Mouse (Mus musculus): Measurements from ENCODE around the gene Sf1. TPM values are rescaled to one million over a fixed set of nuclear protein-coding genes. Genes with fewer than 3 reads are reported as not detected.
A peak's percentile ranks its signal among the peaks of the same experiment; 100 is the strongest.

Sf1 gene
- polyA plus RNA-seq, 1 experiment from 2014 or later: 42.3 TPM

DNA sequence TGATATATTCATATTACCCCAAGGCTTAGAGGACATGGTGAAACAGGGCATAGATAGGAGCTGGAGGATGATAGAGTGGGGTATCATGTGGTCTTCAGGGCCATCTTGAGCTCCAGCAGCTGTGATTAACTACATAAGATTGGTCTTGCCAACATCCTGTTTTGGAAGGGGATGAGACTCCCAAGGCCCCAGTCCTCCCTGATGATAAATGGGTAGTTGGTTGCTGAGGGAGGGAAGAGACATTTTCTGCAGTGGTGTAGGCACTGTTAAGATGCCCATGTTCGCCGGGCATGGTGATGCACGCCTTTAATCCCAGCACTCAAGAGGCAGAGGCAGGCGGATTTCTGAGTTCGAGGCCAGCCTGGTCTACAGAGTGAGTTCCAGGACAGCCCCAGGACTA, 17.7 kb downstream of the Sf1 start:
- H3K4me1 ChIP-seq (replicated peaks; ENCODE audit: control insufficient read depth, insufficient read depth): no peaks in the 10 kb centered on the region; the same call in 1 of the 2 replicates
- no peak overlapping the region for H3K27ac ChIP-seq (replicated peaks)
- H3K4me3 ChIP-seq (ENCODE audit: low read depth, low read length): no peak overlapping the region
- WGBS: 94% methylated on average over 5 of the region's 5 CpGs
- no peaks in the 10 kb centered on the region for H3K9me3 ChIP-seq (ENCODE audit: control insufficient read depth, low read length)
- H3K9ac ChIP-seq (ENCODE audit: low read length): no peak overlapping the region
- no peaks in the 10 kb centered on the region for H3K27me3 ChIP-seq (ENCODE audit: control insufficient read depth, insufficient read depth, low read length)
- H3K36me3 ChIP-seq (ENCODE audit: control insufficient read depth, insufficient read depth, low read length): peaks cover 16% of the 10 kb centered on the region
- TF ChIP-seq CTCF (IDR thresholded peaks at IDR 0.05; ENCODE audit: low read depth) (no peak), EP300 (optimal IDR thresholded peaks at IDR 0.05) (no peak)
- H3K4me2 ChIP-seq (replicated peaks; ENCODE audit: low read depth): no peak overlapping the region
- ATAC-seq (ENCODE audit: low FRiP score, low TSS enrichment): no peak
- no peak for DNase-seq (ENCODE audit: low spot score)

DNA sequence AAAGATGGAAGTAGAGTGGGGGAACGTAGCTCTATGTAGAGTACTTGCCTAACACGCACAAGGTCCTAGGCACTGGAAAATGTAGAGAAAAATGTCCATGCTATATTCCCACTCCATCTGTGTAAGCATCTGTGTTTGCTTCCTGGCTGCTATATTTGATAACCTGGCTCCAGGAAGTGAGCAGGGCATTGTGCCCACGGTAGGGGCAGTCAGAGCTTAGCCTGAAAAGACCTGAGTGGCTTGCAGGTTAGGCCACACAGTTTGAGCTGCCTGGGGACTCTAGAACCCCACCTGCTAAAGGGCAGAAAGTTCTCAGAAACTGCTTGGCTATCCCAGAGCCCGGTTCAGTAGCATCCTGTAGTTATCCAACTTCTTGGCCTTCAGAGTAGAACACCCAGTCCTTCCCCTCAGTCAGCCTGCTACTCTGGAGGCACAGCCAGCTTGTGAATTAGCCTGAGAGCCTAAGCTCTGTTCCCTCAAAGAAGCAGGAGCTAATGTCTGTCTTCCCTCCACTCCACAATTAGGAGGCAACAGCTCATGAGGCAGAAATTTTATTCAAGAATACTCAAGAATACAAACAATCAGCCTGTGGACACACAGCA, 18.9 kb downstream of the Sf1 start:
- ATAC-seq (ENCODE audit: low FRiP score, low TSS enrichment) (no peak), DNase-seq (ENCODE audit: low spot score) (no peak)
- no peak overlapping the region for H3K4me2 ChIP-seq (replicated peaks; ENCODE audit: low read depth)
- H3K4me3 ChIP-seq (ENCODE audit: low read depth, low read length): no peak overlapping the region
- no peak overlapping the region for H3K27ac ChIP-seq (replicated peaks)
- WGBS: 63% methylated on average over 4 of the region's 4 CpGs
- H3K9ac ChIP-seq (ENCODE audit: low read length): no peak overlapping the region
- no peak for TF ChIP-seq EP300 (optimal IDR thresholded peaks at IDR 0.05)
- TF ChIP-seq CTCF (IDR thresholded peaks at IDR 0.05; ENCODE audit: low read depth): no peak
- H3K9me3 ChIP-seq (ENCODE audit: control insufficient read depth, low read length): no peaks in the 10 kb centered on the region
- H3K4me1 ChIP-seq (replicated peaks; ENCODE audit: control insufficient read depth, insufficient read depth): no peaks in the 10 kb centered on the region; the same call in 1 of the 2 replicates
- no peaks in the 10 kb centered on the region for H3K27me3 ChIP-seq (ENCODE audit: control insufficient read depth, insufficient read depth, low read length)
- peaks cover 4% of the 10 kb centered on the region for H3K36me3 ChIP-seq (ENCODE audit: control insufficient read depth, insufficient read depth, low read length)

DNA sequence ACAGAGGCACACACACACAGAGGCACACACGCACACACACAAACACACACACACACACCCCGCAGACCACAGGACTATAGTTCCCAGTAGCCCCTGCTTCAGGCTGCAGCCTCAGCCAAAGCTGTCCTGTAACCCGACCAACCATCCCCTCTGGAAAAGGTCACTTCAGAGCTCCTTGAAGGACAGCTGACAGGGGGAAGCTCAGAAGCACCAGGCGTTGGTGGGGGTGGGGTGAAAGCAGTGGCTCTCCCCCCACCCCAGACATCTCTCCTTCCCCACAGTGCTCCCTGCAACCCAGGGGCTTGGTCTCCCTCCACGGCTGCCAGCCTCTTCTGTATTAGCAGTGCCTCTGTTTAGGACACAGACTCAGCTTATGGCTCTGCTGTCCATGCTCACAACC, 20.0 kb downstream of the Sf1 start:
- ATAC-seq (ENCODE audit: low FRiP score, low TSS enrichment) (no peak), DNase-seq (ENCODE audit: low spot score) (no peak)
- H3K4me2 ChIP-seq (replicated peaks; ENCODE audit: low read depth): no peak overlapping the region
- no peak overlapping the region for H3K9ac ChIP-seq (ENCODE audit: low read length)
- 42% methylated on average over 5 of the region's 5 CpGs for WGBS
- H3K4me1 ChIP-seq (replicated peaks; ENCODE audit: control insufficient read depth, insufficient read depth): no peaks in the 10 kb centered on the region; the same call in 1 of the 2 replicates
- no peak overlapping the region for H3K4me3 ChIP-seq (ENCODE audit: low read depth, low read length)
- no peaks in the 10 kb centered on the region for H3K9me3 ChIP-seq (ENCODE audit: control insufficient read depth, low read length)
- H3K36me3 ChIP-seq (ENCODE audit: control insufficient read depth, insufficient read depth, low read length): no peaks in the 10 kb centered on the region
- TF ChIP-seq EP300 (optimal IDR thresholded peaks at IDR 0.05): no peak
- no peak for TF ChIP-seq CTCF (IDR thresholded peaks at IDR 0.05; ENCODE audit: low read depth)
- H3K27ac ChIP-seq (replicated peaks): peak overlapping the region; percentile 56
- no peaks in the 10 kb centered on the region for H3K27me3 ChIP-seq (ENCODE audit: control insufficient read depth, insufficient read depth, low read length)

DNA sequence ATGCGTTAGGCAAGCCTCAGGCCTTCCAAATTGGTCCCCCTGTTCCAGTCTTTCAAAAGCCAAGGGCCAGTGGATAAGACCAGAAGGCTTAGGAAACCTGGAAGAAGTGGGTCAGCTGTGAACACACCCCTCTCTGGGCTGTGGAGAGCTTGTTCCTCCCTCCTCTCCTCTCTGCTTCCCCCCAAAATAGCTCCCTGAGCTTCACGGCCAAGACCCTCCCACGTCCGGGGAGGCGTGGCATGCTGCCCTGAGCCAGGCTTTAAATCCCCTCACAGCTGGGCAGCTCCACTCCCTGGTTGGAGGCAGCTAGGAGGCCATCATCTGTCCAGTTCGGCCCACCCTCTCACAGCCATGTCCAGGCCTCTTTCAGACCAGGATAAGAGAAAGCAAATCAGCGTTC, 20.6 kb downstream of the Sf1 start, which contains the start of gene Pygm:
Gene Pygm, plus strand, starts transcription at position 272 of the 400 bp plus-strand sequence.
- DNase-seq (ENCODE audit: low spot score) (peak; percentile 62), ATAC-seq (ENCODE audit: low FRiP score, low TSS enrichment) (peak; percentile 51; the same call in 1 of the 2 replicates)
- peak within 1 kb of the TSS; percentile 44 for H3K4me2 ChIP-seq (replicated peaks; ENCODE audit: low read depth)
- no peaks in the 10 kb centered on the region for H3K9me3 ChIP-seq (ENCODE audit: control insufficient read depth, low read length)
- peak within 1 kb of the TSS; percentile 10 for H3K4me3 ChIP-seq (ENCODE audit: low read depth, low read length)
- peak within 1 kb of the TSS; percentile 14; the same call in 1 of the 2 replicates for H3K9ac ChIP-seq (ENCODE audit: low read length)
- no peaks in the 10 kb centered on the region for H3K27me3 ChIP-seq (ENCODE audit: control insufficient read depth, insufficient read depth, low read length)
- H3K36me3 ChIP-seq (ENCODE audit: control insufficient read depth, insufficient read depth, low read length): no peaks in the 10 kb centered on the region
- TF ChIP-seq EP300 (optimal IDR thresholded peaks at IDR 0.05) (no peak), CTCF (IDR thresholded peaks at IDR 0.05; ENCODE audit: low read depth) (peak; percentile 31)
- no peaks in the 10 kb centered on the region; the same call in 1 of the 2 replicates for H3K4me1 ChIP-seq (replicated peaks; ENCODE audit: control insufficient read depth, insufficient read depth)
- WGBS: 16% methylated on average over 7 of the region's 7 CpGs
- peak within 1 kb of the TSS; percentile 56 for H3K27ac ChIP-seq (replicated peaks)

DNA sequence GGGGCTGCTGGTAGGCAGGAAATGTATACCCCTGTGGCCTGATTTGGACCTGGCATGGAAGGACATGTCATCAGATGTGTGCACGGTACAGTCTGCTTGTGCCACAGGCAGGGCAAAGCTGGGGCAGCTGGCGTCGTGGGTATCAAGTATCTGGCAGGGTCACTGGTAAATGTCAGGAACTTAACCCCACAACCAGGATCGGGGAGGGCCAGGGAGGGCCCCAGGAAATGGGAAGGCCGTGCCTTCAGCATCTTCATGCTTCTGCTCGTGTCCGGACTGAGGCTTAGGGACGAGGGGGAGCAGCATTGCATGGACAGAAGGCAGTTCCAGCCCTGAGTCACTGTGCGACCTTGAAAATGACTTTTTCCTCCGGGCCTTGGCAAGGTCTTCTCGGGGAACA, 21.5 kb downstream of the Sf1 start:
- peak overlapping the region; percentile 14; the same call in 1 of the 2 replicates for H3K9ac ChIP-seq (ENCODE audit: low read length)
- H3K27me3 ChIP-seq (ENCODE audit: control insufficient read depth, insufficient read depth, low read length): no peaks in the 10 kb centered on the region
- H3K4me3 ChIP-seq (ENCODE audit: low read depth, low read length): peak overlapping the region; percentile 10
- TF ChIP-seq CTCF (IDR thresholded peaks at IDR 0.05; ENCODE audit: low read depth) (no peak), EP300 (optimal IDR thresholded peaks at IDR 0.05) (no peak)
- H3K36me3 ChIP-seq (ENCODE audit: control insufficient read depth, insufficient read depth, low read length): no peaks in the 10 kb centered on the region
- 61% methylated on average over 11 of the region's 11 CpGs for WGBS
- H3K9me3 ChIP-seq (ENCODE audit: control insufficient read depth, low read length): no peaks in the 10 kb centered on the region
- peak; percentile 14 for DNase-seq (ENCODE audit: low spot score)
- H3K27ac ChIP-seq (replicated peaks): no peak overlapping the region; the same call in 1 of the 2 replicates
- H3K4me1 ChIP-seq (replicated peaks; ENCODE audit: control insufficient read depth, insufficient read depth): no peaks in the 10 kb centered on the region; the same call in 1 of the 2 replicates
- no peak for ATAC-seq (ENCODE audit: low FRiP score, low TSS enrichment)
- H3K4me2 ChIP-seq (replicated peaks; ENCODE audit: low read depth): peak overlapping the region; percentile 44

DNA sequence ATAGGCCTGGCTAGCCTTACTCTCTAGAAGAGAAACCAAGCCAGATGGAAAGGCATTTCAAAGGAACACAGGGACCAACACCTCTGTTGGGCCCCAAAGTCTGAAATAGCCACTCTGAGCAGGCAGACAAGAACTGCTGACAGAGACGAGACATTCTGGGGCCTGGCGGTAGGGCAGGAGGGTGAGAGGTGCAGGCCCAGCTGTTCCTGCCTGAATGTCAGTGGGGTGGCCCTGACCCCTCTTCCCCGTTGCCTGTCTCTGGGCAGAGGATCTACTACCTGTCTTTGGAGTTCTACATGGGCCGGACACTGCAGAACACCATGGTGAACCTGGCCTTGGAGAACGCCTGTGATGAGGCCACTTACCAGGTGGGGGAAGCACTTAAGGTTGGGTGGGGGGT, 21.9 kb downstream of the Sf1 start:
- H3K9ac ChIP-seq (ENCODE audit: low read length): no peak overlapping the region

More for the DNA sequence above, 21.9 kb downstream of the Sf1 start:
- Histone ChIP-seq H3K4me2 (replicated peaks; ENCODE audit: low read depth) (peak overlapping the region; percentile 44), H3K27ac (replicated peaks) (no peak overlapping the region; the same call in 1 of the 2 replicates), H3K27me3 (ENCODE audit: control insufficient read depth, insufficient read depth, low read length) (no peaks in the 10 kb centered on the region), H3K4me3 (ENCODE audit: low read depth, low read length) (no peak overlapping the region; the same call in 1 of the 2 replicates), H3K36me3 (ENCODE audit: control insufficient read depth, insufficient read depth, low read length) (no peaks in the 10 kb centered on the region), H3K9me3 (ENCODE audit: control insufficient read depth, low read length) (no peaks in the 10 kb centered on the region), H3K4me1 (replicated peaks; ENCODE audit: control insufficient read depth, insufficient read depth) (no peaks in the 10 kb centered on the region; the same call in 1 of the 2 replicates)
- no peak for TF ChIP-seq EP300 (optimal IDR thresholded peaks at IDR 0.05)
- TF ChIP-seq CTCF (IDR thresholded peaks at IDR 0.05; ENCODE audit: low read depth): no peak
- DNase-seq (ENCODE audit: low spot score) (no peak), ATAC-seq (ENCODE audit: low FRiP score, low TSS enrichment) (no peak)
- 80% methylated on average over 5 of the region's 5 CpGs for WGBS

All from stomach, postnatal 0 days (tissue).